Mouse (Mus musculus): ENCODE measurements around the gene Cog7.

DNA sequence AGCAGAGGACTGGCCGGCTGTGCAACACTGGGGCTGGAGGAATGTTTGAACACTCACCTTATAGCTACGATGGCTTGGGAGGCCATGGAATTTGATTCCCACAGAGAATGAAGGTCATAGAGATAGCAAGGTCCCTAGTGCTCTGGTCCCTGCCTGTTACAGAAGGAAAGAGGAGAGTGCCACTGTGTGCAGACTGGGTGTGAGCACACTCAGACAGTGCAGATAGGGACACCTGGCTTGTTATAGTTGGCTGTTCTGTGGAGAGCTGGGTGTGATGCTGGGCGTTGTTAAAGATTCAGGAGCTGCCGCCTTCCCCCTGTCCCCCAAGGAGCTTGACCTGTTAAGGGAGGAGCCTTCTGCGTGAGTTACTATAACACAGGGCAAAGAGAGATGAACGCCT is 84.8 kb downstream of the Cog7 start:
- no peak for TF ChIP-seq CTCF (conservative IDR thresholded peaks at IDR 0.05; ENCODE audit: insufficient read depth, insufficient read length, low read depth, low read length)
- no peak for TF ChIP-seq POLR2A (IDR thresholded peaks at IDR 0.05; ENCODE audit: low read depth, low read length)

Data from kidney, adult 2 months (tissue).